Mouse (Mus musculus) limb, embryonic 10.5 days (tissue): ENCODE data around the gene Tk2. TPM values are rescaled to one million over a fixed set of nuclear protein-coding genes. Genes with fewer than 3 reads are reported as not detected.
"Not testable (repeated sequence)": the region's sequence is repeated elsewhere in the genome, so short reads cannot be mapped to it uniquely, and the experiment has no call there.

Experiments used
- DNase-seq: peaks from one replicate; pipeline ENCODE4 v3.0.0-alpha.2; 2017; ENCODE audit warnings: low spot score
- H3K27ac ChIP-seq: fragments of 300-500 bp; sonication (generic); 2 replicates; pipeline ENCODE4 v1.5.1; 2016; ENCODE audit warnings: mild to moderate bottlenecking
- H3K27me3 ChIP-seq: fragments of 300-500 bp; sonication (generic); 2 replicates; pipeline ENCODE4 v1.6.1; 2016; ENCODE audit warnings: low read depth, mild to moderate bottlenecking; ENCODE audit not compliant: poor library complexity, severe bottlenecking
- H3K36me3 ChIP-seq: fragments of 300-500 bp; sonication (generic); 2 replicates; pipeline ENCODE4 v1.6.1; 2016; ENCODE audit warnings: mild to moderate bottlenecking, moderate library complexity
- H3K4me1 ChIP-seq: fragments of 300-500 bp; sonication (generic); 2 replicates; pipeline ENCODE4 v1.6.1; 2016
- H3K4me3 ChIP-seq: fragments of 300-500 bp; sonication (generic); 2 replicates; pipeline ENCODE4 v1.5.1; 2016; ENCODE audit warnings: mild to moderate bottlenecking, moderate library complexity
- H3K9me3 ChIP-seq: fragments of 300-500 bp; sonication (generic); replicated peaks from 2 replicates; pipeline ENCODE4 v1.6.1; 2016; ENCODE audit warnings: mild to moderate bottlenecking
- WGBS: fragments of 180-500 bp; shearing (Covaris S2); methylation state at CpG from one replicate; pipeline ENCODE4 v1.1.7; 2016; 5-methylcytosine and 5-hydroxymethylcytosine counted together
- polyA plus RNA-seq: library from polyadenylated mRNA; unstranded; fragments of >200 nt; fragmentation: Nextera tagmentation; extraction: Ambion mirVana; gene quantifications from 2 replicates; pipeline ENCODE4 v1.2.1, GENCODE M21; 2016

Tk2 gene
- polyA plus RNA-seq, result 20.5 and 22.0 TPM in 2 replicates

- H3K4me3 ChIP-seq, result peak within 1 kb of the TSS; percentile 69
- DNase-seq, result peak; percentile 87
- peak within 1 kb of the TSS; percentile 78 for H3K27ac ChIP-seq
- peaks cover 10% of the 10 kb centered on the region for H3K36me3 ChIP-seq
- H3K4me1 ChIP-seq, result peaks cover 24% of the 10 kb centered on the region
- 0% methylated on average over 28 of the region's 28 CpGs for WGBS
- no peaks in the 10 kb centered on the region for H3K27me3 ChIP-seq
- H3K9me3 ChIP-seq, result no peaks in the 10 kb centered on the region
Measured at GRCm38 (mm10) chr8:104248276-104248675, at the start of gene Tk2. Tk2 (minus strand) TSS chr8:104248558.

GRCm38 (mm10) chr8:104294396-104294795, 46.0 kb upstream of the Tk2 start:
- WGBS, result 93% methylated on average over 1 of the region's 1 CpGs

DNA sequence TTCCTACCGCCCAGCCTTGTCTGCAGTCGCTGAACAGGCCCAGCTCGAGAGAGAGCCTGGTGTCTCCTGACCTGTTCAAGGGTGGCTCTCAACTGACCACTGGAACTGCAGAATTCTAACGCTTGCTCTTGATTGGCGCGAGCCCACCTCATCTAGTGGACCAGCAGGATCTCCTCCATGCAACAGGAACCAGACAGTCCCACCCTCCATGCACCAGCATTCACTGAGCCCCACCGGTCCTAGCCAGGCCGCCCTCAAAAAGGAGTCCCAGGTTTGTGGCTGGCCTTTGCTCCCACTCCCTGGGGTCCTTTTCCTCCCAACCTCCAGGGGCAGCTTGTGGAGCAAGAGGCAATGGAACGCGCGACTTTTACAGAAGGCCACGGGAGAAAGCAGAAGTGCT, 44.7 kb upstream of the Tk2 start, which contains the start of gene Cmtm2a:
Gene Cmtm2a, minus strand, starts transcription at position 101 of the 400 bp plus-strand sequence.
- H3K4me3 ChIP-seq, DNase-seq, H3K9me3 ChIP-seq, H3K36me3 ChIP-seq, H3K27me3 ChIP-seq, H3K4me1 ChIP-seq, H3K27ac ChIP-seq: not testable (repeated sequence)
- 90% methylated on average over 12 of the region's 12 CpGs for WGBS

More at GRCm38 (mm10) chr8:104294396-104294795, 46.0 kb upstream of the Tk2 start:
- DNase-seq, result no peak
- H3K4me3 ChIP-seq, result no peak overlapping the region
- H3K27ac ChIP-seq, result no peak overlapping the region
- H3K36me3 ChIP-seq, result no peaks in the 10 kb centered on the region
- no peaks in the 10 kb centered on the region for H3K4me1 ChIP-seq
- H3K27me3 ChIP-seq, result no peaks in the 10 kb centered on the region
- H3K9me3 ChIP-seq, result no peaks in the 10 kb centered on the region

GRCm38 (mm10) chr8:104268937-104269440, 20.6 kb upstream of the Tk2 start:
- 95% methylated on average over 6 of the region's 6 CpGs for WGBS
- Histone ChIP-seq H3K27me3 (no peaks in the 10 kb centered on the region), H3K27ac (no peak overlapping the region), H3K9me3 (no peaks in the 10 kb centered on the region), H3K4me1 (no peaks in the 10 kb centered on the region), H3K36me3 (peaks cover 12% of the 10 kb centered on the region), H3K4me3 (no peak overlapping the region)
- DNase-seq, result no peak

DNA sequence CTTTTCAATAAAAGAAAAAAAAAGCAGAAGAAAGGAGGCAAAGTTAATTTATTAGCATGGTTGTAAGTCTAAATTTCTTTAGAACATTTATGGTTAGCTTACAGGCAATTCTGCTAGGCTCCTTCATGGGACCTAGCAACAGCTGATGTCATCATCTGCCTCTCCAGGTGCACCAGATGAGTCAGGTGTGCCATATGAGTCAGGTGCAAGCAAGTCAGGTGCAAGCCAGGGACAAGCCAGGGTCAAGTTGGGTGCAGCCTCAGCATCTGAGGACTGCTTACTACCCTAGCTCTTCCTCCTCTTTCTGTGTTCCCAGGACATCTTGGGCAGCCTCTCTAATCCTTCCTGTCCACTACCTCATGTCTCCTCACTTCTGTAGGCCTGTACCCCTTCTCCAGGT, 20.0 kb upstream of the Tk2 start:
- Histone ChIP-seq H3K9me3 (no peaks in the 10 kb centered on the region), H3K27me3 (no peaks in the 10 kb centered on the region), H3K36me3 (peaks cover 18% of the 10 kb centered on the region), H3K4me3 (no peak overlapping the region), H3K27ac (no peak overlapping the region), H3K4me1 (no peaks in the 10 kb centered on the region)
- DNase-seq, result no peak

DNA sequence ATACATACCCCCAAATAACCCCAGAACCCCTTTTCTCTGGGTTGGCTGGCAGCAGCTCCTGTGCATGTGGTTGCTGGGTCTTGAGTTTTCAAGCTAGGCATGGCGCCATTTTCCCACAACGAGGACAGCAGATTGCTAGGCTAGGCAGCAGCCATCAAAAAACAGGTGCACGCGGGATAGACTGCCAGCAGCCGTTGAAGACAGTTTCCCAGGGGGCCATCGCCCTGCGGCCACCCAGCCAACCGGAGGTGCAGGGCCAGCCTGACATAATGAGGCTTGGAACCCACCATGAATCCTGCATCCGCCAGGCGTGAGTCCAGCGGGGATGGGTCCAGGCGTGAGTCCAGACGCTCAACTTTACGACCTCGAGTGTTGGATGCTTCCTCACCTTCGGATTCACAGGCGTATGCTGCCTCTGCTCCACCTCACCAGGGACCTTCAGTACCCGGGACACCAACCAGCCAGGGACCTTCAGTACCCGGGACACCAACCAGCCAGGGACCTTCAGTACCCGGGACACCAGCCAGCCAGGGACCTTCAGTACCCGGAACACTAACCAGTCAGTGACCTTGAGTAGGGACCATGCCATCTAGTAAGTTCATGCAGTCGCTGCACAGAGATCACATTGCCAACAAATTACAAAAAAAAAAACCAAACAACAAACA, 16.0 kb upstream of the Tk2 start:
- H3K36me3 ChIP-seq, result peaks cover 39% of the 10 kb centered on the region
- WGBS, result 97% methylated on average over 22 of the region's 22 CpGs
- H3K4me3 ChIP-seq, DNase-seq, H3K27ac ChIP-seq, H3K4me1 ChIP-seq, H3K9me3 ChIP-seq, H3K27me3 ChIP-seq: not testable (repeated sequence)

DNA sequence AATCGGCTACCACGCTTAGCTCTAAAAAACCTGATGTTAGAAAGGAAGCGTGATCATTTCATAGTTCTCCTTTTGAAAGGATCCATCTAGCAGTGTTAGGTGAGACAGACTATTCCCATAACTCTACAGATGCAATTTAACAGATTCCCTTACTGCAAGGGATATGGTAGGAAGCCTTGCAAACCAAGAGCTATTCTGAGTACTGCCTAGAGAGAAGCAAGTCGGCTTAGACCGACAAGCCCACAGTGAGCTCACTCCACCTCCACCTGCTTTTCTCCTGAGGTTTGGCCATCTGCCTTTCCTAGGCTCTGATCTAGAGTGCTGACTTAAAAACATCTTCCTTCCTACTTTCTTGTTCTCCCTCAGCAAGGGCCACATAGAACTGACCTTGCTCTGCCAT, 13.4 kb upstream of the Tk2 start:
- WGBS, result 96% methylated on average over 5 of the region's 5 CpGs
- not testable (repeated sequence) for H3K9me3 ChIP-seq, DNase-seq, H3K4me3 ChIP-seq, H3K27me3 ChIP-seq, H3K4me1 ChIP-seq, H3K27ac ChIP-seq
- H3K36me3 ChIP-seq, result peaks cover 62% of the 10 kb centered on the region

DNA sequence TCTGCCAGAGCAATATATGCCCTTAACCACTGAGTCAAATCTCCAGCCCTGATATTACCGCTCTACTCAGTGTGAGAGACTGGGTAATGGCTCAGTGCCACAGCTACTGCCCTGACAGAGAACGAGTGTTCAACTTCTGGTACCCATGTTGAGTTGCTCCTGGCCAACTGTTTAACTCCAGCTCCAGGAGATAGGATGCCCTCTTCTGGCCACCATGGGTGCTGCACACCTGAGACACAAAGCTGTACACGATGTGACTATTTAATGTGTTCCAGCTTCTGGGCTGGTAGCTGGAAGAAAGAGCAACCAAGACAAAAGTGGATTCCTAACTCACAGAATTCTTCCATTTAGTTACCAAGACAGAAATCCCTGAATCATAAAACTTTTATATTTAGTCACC, 4.7 kb upstream of the Tk2 start:
- H3K4me1 ChIP-seq, result peaks cover 12% of the 10 kb centered on the region
- H3K4me3 ChIP-seq, result no peak overlapping the region
- no peaks in the 10 kb centered on the region for H3K27me3 ChIP-seq
- no peaks in the 10 kb centered on the region for H3K9me3 ChIP-seq
- DNase-seq, result peak; percentile 35
- H3K27ac ChIP-seq, result no peak overlapping the region
- H3K36me3 ChIP-seq, result peaks cover 9% of the 10 kb centered on the region
- WGBS, result 90% methylated on average over 3 of the region's 3 CpGs

- Histone ChIP-seq H3K27me3 (no peaks in the 10 kb centered on the region), H3K9me3 (no peaks in the 10 kb centered on the region), H3K27ac (peak overlapping the region; percentile 93), H3K36me3 (no peaks in the 10 kb centered on the region), H3K4me3 (peak overlapping the region; percentile 76), H3K4me1 (peaks cover 24% of the 10 kb centered on the region)
- DNase-seq, result peak; percentile 48
- WGBS, result 0% methylated on average over 7 of the region's 7 CpGs
Measured at GRCm38 (mm10) chr8:104251461-104251860, 3.1 kb upstream of the Tk2 start.

GRCm38 (mm10) chr8:104250439-104251367, 2.3 kb upstream of the Tk2 start, which contains the start of gene Cklf:
Cklf (plus strand) TSS chr8:104250861.
- peak; percentile 91 for DNase-seq
- no peaks in the 10 kb centered on the region for H3K27me3 ChIP-seq
- no peaks in the 10 kb centered on the region for H3K9me3 ChIP-seq
- peak within 1 kb of the TSS; percentile 76 for H3K4me3 ChIP-seq
- H3K27ac ChIP-seq, result peak within 1 kb of the TSS; percentile 93
- 4% methylated on average over 41 of the region's 41 CpGs for WGBS
- no peaks in the 10 kb centered on the region for H3K36me3 ChIP-seq
- peaks cover 24% of the 10 kb centered on the region for H3K4me1 ChIP-seq

GRCm38 (mm10) chr8:104249442-104249996, 1.2 kb upstream of the Tk2 start:
- 89% methylated on average over 7 of the region's 7 CpGs for WGBS
- DNase-seq, result no peak
- no peak overlapping the region for H3K27ac ChIP-seq
- H3K4me3 ChIP-seq, result no peak overlapping the region
- H3K4me1 ChIP-seq, result peaks cover 24% of the 10 kb centered on the region
- no peaks in the 10 kb centered on the region for H3K27me3 ChIP-seq
- H3K9me3 ChIP-seq, result no peaks in the 10 kb centered on the region
- H3K36me3 ChIP-seq, result peaks cover 6% of the 10 kb centered on the region; the same call in 1 of the 2 replicates

GRCm38 (mm10) chr8:104247908-104248275, 466 bp downstream of the Tk2 start:
- H3K27ac ChIP-seq, result peak overlapping the region; percentile 78
- WGBS, result 4% methylated on average over 11 of the region's 11 CpGs

More at GRCm38 (mm10) chr8:104247908-104248275, 466 bp downstream of the Tk2 start:
- peak; percentile 33 for DNase-seq
- Histone ChIP-seq H3K4me3 (peak overlapping the region; percentile 69), H3K9me3 (no peaks in the 10 kb centered on the region), H3K27me3 (no peaks in the 10 kb centered on the region), H3K4me1 (peaks cover 24% of the 10 kb centered on the region), H3K36me3 (peaks cover 13% of the 10 kb centered on the region)
